Mouse (Mus musculus) ES-E14 (cell line): ENCODE results near the gene Kcnab1. TPM values are rescaled to one million over a fixed set of nuclear protein-coding genes. Genes with fewer than 3 reads are reported as not detected.

ENCODE experiments used
- DNase-seq: peaks from one replicate; pipeline ENCODE4 v3.0.0-alpha.2; 2013; ENCODE audit warnings: low read depth, low spot score
- H3K27ac ChIP-seq: 2 replicates; pipeline ENCODE4 v1.5.1; 2012; ENCODE audit warnings: low read depth, mild to moderate bottlenecking, low read length, moderate library complexity, mixed read lengths; ENCODE audit not compliant: poor library complexity, insufficient read depth, severe bottlenecking
- H3K36me3 ChIP-seq: 2 replicates; pipeline ENCODE4 v1.6.1; 2012; ENCODE audit warnings: mild to moderate bottlenecking, low read length, moderate library complexity, mixed read lengths; ENCODE audit not compliant: control insufficient read depth, poor library complexity, insufficient read depth, severe bottlenecking
- H3K4me1 ChIP-seq, 2 experiments: fragments of 150-350 bp in 1 of 2; sonication (generic) in 1 of 2; 2 replicates each; pipeline ENCODE4 v1.6.1; 2012; ENCODE audit warnings: low read length in 2 of 2, mild to moderate bottlenecking in 1 of 2, mixed read lengths in 1 of 2; ENCODE audit not compliant: control insufficient read depth in 2 of 2, insufficient read depth in 2 of 2, poor library complexity in 1 of 2
- H3K4me3 ChIP-seq, 2 experiments: fragments of 150-350 bp in 1 of 2; sonication (generic) in 1 of 2; 2 replicates each; pipeline ENCODE4 v1.5.1; 2012; ENCODE audit warnings: low read length in 2 of 2, low read depth in 1 of 2, mild to moderate bottlenecking in 1 of 2, mixed read lengths in 1 of 2; ENCODE audit not compliant: insufficient read depth in 1 of 2, poor library complexity in 1 of 2, severe bottlenecking in 1 of 2
- H3K9ac ChIP-seq: 2 replicates; pipeline ENCODE4 v1.6.1; 2012; ENCODE audit warnings: low read depth, mild to moderate bottlenecking, low read length, mixed read lengths; ENCODE audit not compliant: poor library complexity, insufficient read depth, severe bottlenecking
- H3K9me3 ChIP-seq: fragments of 150-350 bp; sonication (generic); 2 replicates; pipeline ENCODE4 v1.6.1; 2012; ENCODE audit warnings: low read depth, mild to moderate bottlenecking, low read length; ENCODE audit not compliant: control insufficient read depth, insufficient read depth
- CHD2 ChIP-seq: IDR thresholded peaks from 2 replicates; pipeline ENCODE4 v1.6.1; 2014; ENCODE audit warnings: mild to moderate bottlenecking, low read depth, low read length, inconsistent platforms
- HCFC1 ChIP-seq: IDR thresholded peaks from 2 replicates; pipeline ENCODE4 v1.6.1; 2012; ENCODE audit warnings: low read length, inconsistent platforms, borderline replicate concordance; ENCODE audit not compliant: insufficient read depth
- MAFK ChIP-seq: IDR thresholded peaks from 2 replicates; pipeline ENCODE4 v1.6.1; 2014; ENCODE audit warnings: mild to moderate bottlenecking, low read depth, low read length, inconsistent platforms; ENCODE audit not compliant: insufficient read depth
- ZC3H11A ChIP-seq: IDR thresholded peaks from 2 replicates; pipeline ENCODE4 v1.6.1; 2012; ENCODE audit warnings: low read depth, mild to moderate bottlenecking, inconsistent platforms, low read length, borderline replicate concordance
- ZNF384 ChIP-seq: IDR thresholded peaks from 2 replicates; pipeline ENCODE4 v1.6.1; 2012; ENCODE audit warnings: low read depth, low read length, inconsistent platforms
- in situ Hi-C, 2 experiments: fragments of 600-800 bp; cut with MboI; formaldehyde crosslinking; loops; one replicate each; pipeline ENCODE4 v1.15.1; 2025; ENCODE audit warnings: low sequenced_read_pairs in 2 of 2, inconsistent platforms in 1 of 2; ENCODE audit not compliant: unreplicated experiment in 2 of 2
- total RNA-seq: library from RNA; depleted of rRNA; stranded (reverse); fragments of 300-350 nt; gene quantifications from 2 replicates; pipeline ENCODE4 v1.2.3, GENCODE M21; 2012

The Kcnab1 gene
- total RNA-seq, 1 experiment, result 0.45 TPM

- Histone ChIP-seq H3K9ac (no peak overlapping the region), H3K27ac (no peak overlapping the region), H3K4me1 (peaks cover 0 to 6% of the 10 kb centered on the region in 2 experiments; a peak in 1 of 4 replicates), H3K9me3 (no peaks in the 10 kb centered on the region), H3K4me3 (no peak overlapping the region), H3K36me3 (no peaks in the 10 kb centered on the region)
- DNase-seq, result no peak
- in situ Hi-C loops, result no loop called here
- TF ChIP-seq MAFK (no peak), ZC3H11A (no peak), HCFC1 (no peak), ZNF384 (no peak), CHD2 (no peak)
Observed at GRCm38 (mm10) chr3:65407891-65408290, 298.7 kb downstream of the Kcnab1 start.

DNA sequence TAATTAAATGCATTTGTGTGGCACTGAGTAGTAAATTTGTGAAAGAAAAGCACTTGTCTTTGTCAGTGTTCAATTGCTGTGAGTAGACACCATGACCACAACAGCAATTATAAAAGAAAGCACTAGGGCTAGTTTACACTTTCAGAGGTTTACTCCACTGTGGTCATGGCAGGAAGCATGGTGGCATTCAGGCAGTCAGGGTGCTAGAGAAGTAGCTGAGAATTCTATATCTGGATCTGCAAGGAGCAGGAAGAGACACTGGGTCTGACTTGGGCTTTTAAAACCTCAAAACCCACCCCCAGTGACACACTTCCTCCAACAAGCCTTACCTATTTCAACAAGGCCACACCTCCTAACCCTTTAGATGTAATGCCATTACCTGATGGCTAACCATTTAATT, 307.4 kb downstream of the Kcnab1 start:
- Histone ChIP-seq H3K36me3 (no peaks in the 10 kb centered on the region), H3K4me1 (peaks cover 0 to 4% of the 10 kb centered on the region in 2 experiments; a peak in 1 of 4 replicates), H3K9ac (no peak overlapping the region), H3K27ac (no peak overlapping the region), H3K4me3 (no peak overlapping the region), H3K9me3 (no peaks in the 10 kb centered on the region)
- DNase-seq, result no peak
- TF ChIP-seq HCFC1, result no peak
- no peak for TF ChIP-seq ZC3H11A
- no peak for TF ChIP-seq CHD2
- TF ChIP-seq ZNF384, result no peak
- in situ Hi-C loops, result no loop called here

- Histone ChIP-seq H3K4me1 (no peaks in the 10 kb centered on the region), H3K9ac (no peak overlapping the region), H3K4me3 (no peak overlapping the region), H3K36me3 (no peaks in the 10 kb centered on the region), H3K9me3 (no peaks in the 10 kb centered on the region), H3K27ac (no peak overlapping the region)
- DNase-seq, result no peak
- in situ Hi-C loops, result no loop called here
- TF ChIP-seq MAFK, result no peak
- no peak for TF ChIP-seq HCFC1
- no peak for TF ChIP-seq ZNF384
- no peak for TF ChIP-seq CHD2
- TF ChIP-seq ZC3H11A, result no peak
Observed at GRCm38 (mm10) chr3:65417913-65418594, 308.9 kb downstream of the Kcnab1 start.

DNA sequence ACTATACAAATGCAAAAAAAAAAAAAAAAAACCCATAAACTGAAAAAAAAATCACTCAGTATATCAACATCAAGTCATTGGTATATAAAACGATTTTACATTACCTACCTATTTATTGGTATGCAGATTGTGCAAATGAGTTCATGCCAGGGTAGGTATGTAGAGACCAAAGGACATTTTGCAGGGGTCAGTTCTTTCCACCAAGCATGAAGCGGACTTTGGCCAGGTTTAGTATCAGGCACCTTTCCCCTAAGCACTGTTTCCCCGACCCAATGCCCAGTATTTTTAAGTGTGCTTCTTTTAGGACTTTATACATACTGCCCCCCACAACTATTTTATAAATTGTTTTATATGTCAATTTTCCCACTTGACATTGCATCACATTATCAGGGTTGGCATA, 310.5 kb downstream of the Kcnab1 start:
- H3K4me1 ChIP-seq, result no peaks in the 10 kb centered on the region
- no peaks in the 10 kb centered on the region for H3K36me3 ChIP-seq
- DNase-seq, result no peak
- no peak overlapping the region for H3K4me3 ChIP-seq
- H3K27ac ChIP-seq, result no peak overlapping the region
- no peak overlapping the region for H3K9ac ChIP-seq
- no peaks in the 10 kb centered on the region for H3K9me3 ChIP-seq
- no peak for TF ChIP-seq CHD2
- TF ChIP-seq MAFK, result no peak
- no peak for TF ChIP-seq ZC3H11A
- TF ChIP-seq HCFC1, result no peak
- in situ Hi-C loops, result no loop called here
